Mouse (Mus musculus) liver, embryonic 16.5 days (tissue): Measurements from ENCODE around the gene Syt13. TPM values are rescaled to one million over a fixed set of nuclear protein-coding genes. Genes with fewer than 3 reads are reported as not detected.

ENCODE experiments used
- ATAC-seq: fragments of 200-750 bp; cut with Nextera tagmentation; 2 replicates; pipeline ENCODE4 v1.8.0; 2017; ENCODE audit warnings: low read depth, mild to moderate bottlenecking, moderate number of reproducible peaks, moderate library complexity
- H3K27ac ChIP-seq: fragments of 300-500 bp; sonication (generic); 2 replicates; pipeline ENCODE4 v1.5.1; 2014; ENCODE audit warnings: mild to moderate bottlenecking, low read length
- H3K27me3 ChIP-seq: fragments of 300-500 bp; sonication (generic); 2 replicates; pipeline ENCODE4 v1.6.1; 2014; ENCODE audit warnings: low read depth, low read length, mixed read lengths; ENCODE audit not compliant: control insufficient read depth, insufficient read depth
- H3K36me3 ChIP-seq: fragments of 300-500 bp; sonication (generic); 2 replicates; pipeline ENCODE4 v1.6.1; 2014; ENCODE audit warnings: mild to moderate bottlenecking; ENCODE audit not compliant: control insufficient read depth, insufficient read depth
- H3K4me1 ChIP-seq: fragments of 300-500 bp; sonication (generic); 2 replicates; pipeline ENCODE4 v1.6.1; 2014; ENCODE audit warnings: low read depth, low read length, mixed read lengths; ENCODE audit not compliant: control insufficient read depth
- H3K4me2 ChIP-seq: fragments of 300-500 bp; sonication (generic); 2 replicates; pipeline ENCODE4 v1.6.1; 2014; ENCODE audit warnings: low read depth, low read length, mixed read lengths
- H3K4me3 ChIP-seq: fragments of 300-500 bp; sonication (generic); 2 replicates; pipeline ENCODE4 v1.5.1; 2014; ENCODE audit warnings: low read depth, mild to moderate bottlenecking, low read length
- H3K9ac ChIP-seq: fragments of 300-500 bp; sonication (generic); 2 replicates; pipeline ENCODE4 v1.6.1; 2014; ENCODE audit warnings: low read depth, low read length
- H3K9me3 ChIP-seq: fragments of 300-500 bp; sonication (generic); replicated peaks from 2 replicates; pipeline ENCODE4 v1.6.1; 2016; ENCODE audit warnings: low read length; ENCODE audit not compliant: control insufficient read depth
- WGBS: fragments of 180-500 bp; shearing (Covaris S2); extraction: QIAGEN DNeasy Blood & Tissue Kit; methylation state at CpG from one replicate; pipeline ENCODE4 v1.1.7; 2014; ENCODE audit not compliant: insufficient replicate concordance; 5-methylcytosine and 5-hydroxymethylcytosine counted together
- polyA plus RNA-seq: library from polyadenylated mRNA; unstranded; fragments of >200 nt; fragmentation: Nextera tagmentation; extraction: Ambion mirVana; gene quantifications from 2 replicates; pipeline ENCODE4 v1.2.1, GENCODE M21; 2015

Syt13 gene
- polyA plus RNA-seq, 1 experiment from 2014 or later: 0.14 TPM

GRCm38 (mm10) chr2:92935483-92935882 lies 20.6 kb downstream of the Syt13 start:
- H3K4me2 ChIP-seq: no peak overlapping the region
- no peaks in the 10 kb centered on the region for H3K27me3 ChIP-seq
- no peak overlapping the region for H3K9ac ChIP-seq
- H3K4me3 ChIP-seq: no peak overlapping the region
- no peaks in the 10 kb centered on the region for H3K9me3 ChIP-seq
- no peak for ATAC-seq
- 38% methylated on average over 3 of the region's 3 CpGs for WGBS
- no peaks in the 10 kb centered on the region for H3K4me1 ChIP-seq
- no peak overlapping the region for H3K27ac ChIP-seq
- H3K36me3 ChIP-seq: no peaks in the 10 kb centered on the region

- no peaks in the 10 kb centered on the region for H3K36me3 ChIP-seq
- H3K27ac ChIP-seq: no peak overlapping the region
- no peaks in the 10 kb centered on the region for H3K9me3 ChIP-seq
- ATAC-seq: no peak
- H3K4me2 ChIP-seq: no peak overlapping the region
- 53% methylated on average over 5 of the region's 5 CpGs for WGBS
- no peak overlapping the region for H3K4me3 ChIP-seq
- no peaks in the 10 kb centered on the region for H3K4me1 ChIP-seq
- no peaks in the 10 kb centered on the region for H3K27me3 ChIP-seq
- H3K9ac ChIP-seq: no peak overlapping the region
Observed at GRCm38 (mm10) chr2:92938063-92938462, 23.2 kb downstream of the Syt13 start.

GRCm38 (mm10) chr2:92938827-92939226 lies 23.9 kb downstream of the Syt13 start:
- no peak for ATAC-seq
- WGBS: 80% methylated on average over 6 of the region's 7 CpGs
- no peaks in the 10 kb centered on the region for H3K27me3 ChIP-seq

GRCm38 (mm10) chr2:92940963-92941362 lies 26.1 kb downstream of the Syt13 start:
- Histone ChIP-seq H3K4me1 (no peaks in the 10 kb centered on the region), H3K9ac (no peak overlapping the region), H3K27ac (no peak overlapping the region), H3K27me3 (no peaks in the 10 kb centered on the region; the same call in 1 of the 2 replicates), H3K36me3 (no peaks in the 10 kb centered on the region), H3K4me3 (no peak overlapping the region), H3K9me3 (no peaks in the 10 kb centered on the region), H3K4me2 (no peak overlapping the region)
- 66% methylated on average over 9 of the region's 9 CpGs for WGBS
- no peak for ATAC-seq

More at GRCm38 (mm10) chr2:92938827-92939226, 23.9 kb downstream of the Syt13 start:
- Histone ChIP-seq H3K27ac (no peak overlapping the region), H3K9me3 (no peaks in the 10 kb centered on the region), H3K4me3 (no peak overlapping the region), H3K9ac (no peak overlapping the region), H3K36me3 (no peaks in the 10 kb centered on the region), H3K4me2 (no peak overlapping the region), H3K4me1 (no peaks in the 10 kb centered on the region)

- H3K4me3 ChIP-seq: no peak overlapping the region
- no peak overlapping the region for H3K9ac ChIP-seq
- no peak overlapping the region for H3K4me2 ChIP-seq
- H3K9me3 ChIP-seq: no peaks in the 10 kb centered on the region
- H3K27me3 ChIP-seq: no peaks in the 10 kb centered on the region; the same call in 1 of the 2 replicates
- no peak for ATAC-seq
- H3K27ac ChIP-seq: no peak overlapping the region
- H3K4me1 ChIP-seq: no peaks in the 10 kb centered on the region
- H3K36me3 ChIP-seq: no peaks in the 10 kb centered on the region
- 51% methylated on average over 3 of the region's 3 CpGs for WGBS
Observed at GRCm38 (mm10) chr2:92941463-92941862, 26.6 kb downstream of the Syt13 start.

- no peaks in the 10 kb centered on the region; the same call in 1 of the 2 replicates for H3K27me3 ChIP-seq
- H3K9me3 ChIP-seq: no peaks in the 10 kb centered on the region
- no peaks in the 10 kb centered on the region for H3K4me1 ChIP-seq
- H3K27ac ChIP-seq: no peak overlapping the region
- H3K36me3 ChIP-seq: no peaks in the 10 kb centered on the region
- 60% methylated on average over 3 of the region's 3 CpGs for WGBS
- no peak overlapping the region for H3K9ac ChIP-seq
- ATAC-seq: no peak
- H3K4me2 ChIP-seq: no peak overlapping the region
- H3K4me3 ChIP-seq: no peak overlapping the region
Observed at GRCm38 (mm10) chr2:92943406-92943805, 28.5 kb downstream of the Syt13 start.

- Histone ChIP-seq H3K4me3 (no peak overlapping the region), H3K9me3 (no peaks in the 10 kb centered on the region), H3K27ac (no peak overlapping the region), H3K9ac (no peak overlapping the region), H3K27me3 (no peaks in the 10 kb centered on the region; the same call in 1 of the 2 replicates), H3K36me3 (no peaks in the 10 kb centered on the region), H3K4me2 (no peak overlapping the region), H3K4me1 (no peaks in the 10 kb centered on the region)
- 62% methylated on average over 3 of the region's 3 CpGs for WGBS
- ATAC-seq: no peak
Observed at GRCm38 (mm10) chr2:92944356-92944755, 29.5 kb downstream of the Syt13 start.

GRCm38 (mm10) chr2:92945125-92945746 lies 30.3 kb downstream of the Syt13 start:
- no peak overlapping the region for H3K4me3 ChIP-seq
- H3K27ac ChIP-seq: no peak overlapping the region
- H3K4me1 ChIP-seq: no peaks in the 10 kb centered on the region
- H3K9me3 ChIP-seq: no peaks in the 10 kb centered on the region
- no peak for ATAC-seq
- no peaks in the 10 kb centered on the region; the same call in 1 of the 2 replicates for H3K27me3 ChIP-seq
- H3K4me2 ChIP-seq: no peak overlapping the region
- no peak overlapping the region for H3K9ac ChIP-seq
- 74% methylated on average over 11 of the region's 11 CpGs for WGBS
- no peaks in the 10 kb centered on the region for H3K36me3 ChIP-seq

GRCm38 (mm10) chr2:92945824-92946598 lies 31.1 kb downstream of the Syt13 start:
- Histone ChIP-seq H3K27me3 (no peaks in the 10 kb centered on the region; the same call in 1 of the 2 replicates), H3K27ac (no peak overlapping the region), H3K9ac (no peak overlapping the region), H3K4me3 (no peak overlapping the region), H3K4me2 (no peak overlapping the region), H3K4me1 (no peaks in the 10 kb centered on the region), H3K9me3 (no peaks in the 10 kb centered on the region), H3K36me3 (no peaks in the 10 kb centered on the region)
- no peak for ATAC-seq
- WGBS: 62% methylated on average over 11 of the region's 11 CpGs
